Mouse (Mus musculus): ENCODE results near the gene Plxnc1.

Plxnc1 gene

DNA sequence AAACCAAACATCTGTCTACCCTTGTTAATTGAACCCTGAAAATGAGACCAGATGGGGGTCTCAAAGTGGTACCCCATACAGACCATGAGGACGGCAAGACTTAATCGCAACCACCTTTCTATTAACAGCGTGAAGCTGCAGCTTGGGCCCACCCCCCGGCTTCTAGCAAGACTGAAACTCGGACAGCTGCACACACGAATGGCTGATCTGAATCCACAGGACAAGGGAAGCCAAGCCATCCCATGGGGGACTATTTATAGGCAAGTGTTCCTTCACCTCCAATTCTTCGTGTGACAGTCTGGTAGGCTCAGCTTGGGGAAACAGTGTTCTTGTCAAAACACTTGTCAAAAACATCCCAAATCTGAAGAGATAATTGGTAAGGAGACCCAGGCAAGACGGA lies 24.1 kb downstream of the Plxnc1 start:
- no peak for DNase-seq (ENCODE audit: low read depth)

DNA sequence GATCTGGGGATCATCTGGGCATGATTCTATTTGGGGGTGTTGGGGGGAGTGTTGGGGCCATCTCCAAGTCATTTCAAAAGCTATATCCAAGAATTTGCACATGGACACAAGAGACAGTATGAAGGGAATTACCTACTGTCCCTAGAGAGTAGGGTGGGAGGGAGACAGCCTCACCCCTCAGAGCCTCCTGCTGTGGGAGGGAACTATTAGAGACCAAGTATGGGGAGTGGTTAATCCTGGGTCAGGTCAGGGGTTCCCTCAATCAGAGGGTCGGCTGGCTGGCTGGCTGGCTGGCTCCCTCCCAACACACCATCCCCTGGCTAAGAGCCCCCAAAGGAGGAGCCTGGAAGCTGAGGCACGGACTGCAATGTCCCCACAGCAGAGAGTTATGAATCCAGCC lies 24.7 kb downstream of the Plxnc1 start:
- no peak for DNase-seq (ENCODE audit: low read depth)

DNA sequence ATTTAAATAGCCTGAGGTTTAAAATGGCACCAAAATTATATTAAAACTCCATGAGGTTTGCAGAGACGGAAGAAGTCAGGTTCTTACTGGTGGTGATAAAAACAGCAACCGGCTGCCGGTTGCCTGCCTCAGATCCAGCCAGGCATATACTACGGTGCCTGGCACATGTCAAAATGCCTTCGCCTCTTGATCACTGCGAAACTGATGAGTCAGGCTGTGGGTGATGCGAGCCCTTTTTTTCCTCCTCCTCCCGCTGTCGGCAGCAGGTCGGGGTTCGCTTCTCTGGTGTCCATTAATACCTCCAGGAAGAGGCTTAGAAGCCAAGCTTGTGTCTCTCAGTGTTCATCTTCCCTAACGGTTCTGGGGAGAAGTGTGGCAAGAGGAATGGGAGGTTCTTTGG lies 25.1 kb downstream of the Plxnc1 start:
- DNase-seq (ENCODE audit: low read depth): no peak

DNA sequence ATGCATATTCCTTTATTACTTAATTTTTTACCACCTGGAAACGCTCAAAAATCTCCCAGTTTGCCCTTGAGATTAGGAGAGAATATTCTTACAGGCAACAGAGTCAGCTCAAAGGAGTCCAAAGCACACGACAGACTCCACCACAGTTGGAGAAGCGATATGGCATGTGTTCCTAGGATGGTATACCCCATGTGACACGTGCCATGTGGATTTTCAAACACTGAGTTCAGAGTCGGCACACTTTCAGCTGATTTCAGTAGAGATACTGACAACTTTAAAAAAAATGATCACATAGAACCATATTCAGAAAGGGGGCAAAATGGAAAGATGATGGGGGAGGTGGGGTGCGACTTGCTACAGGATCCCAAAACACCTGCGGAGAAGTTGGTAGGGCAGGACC lies 26.0 kb downstream of the Plxnc1 start:
- DNase-seq (ENCODE audit: low read depth): no peak

DNA sequence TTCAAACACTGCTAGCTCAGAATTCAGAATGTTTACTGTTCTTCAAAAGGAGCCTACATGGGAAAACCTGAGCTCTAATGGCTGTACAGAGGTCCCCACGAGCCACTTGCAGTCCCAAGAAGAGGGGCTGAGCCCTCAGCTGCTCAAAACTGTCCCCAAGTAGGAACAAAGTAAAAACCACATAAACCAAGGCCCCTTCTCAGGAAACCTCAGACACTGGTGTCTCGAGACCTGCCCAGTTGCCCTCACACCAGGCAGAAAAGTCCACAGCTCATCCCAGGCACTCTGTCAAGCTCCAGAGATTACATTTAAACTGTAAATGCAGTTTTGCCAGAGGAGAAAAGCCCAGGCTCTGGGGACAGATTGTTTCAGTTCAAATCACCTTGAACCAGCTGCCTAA lies 26.6 kb downstream of the Plxnc1 start:
- no peak for DNase-seq (ENCODE audit: low read depth)

DNA sequence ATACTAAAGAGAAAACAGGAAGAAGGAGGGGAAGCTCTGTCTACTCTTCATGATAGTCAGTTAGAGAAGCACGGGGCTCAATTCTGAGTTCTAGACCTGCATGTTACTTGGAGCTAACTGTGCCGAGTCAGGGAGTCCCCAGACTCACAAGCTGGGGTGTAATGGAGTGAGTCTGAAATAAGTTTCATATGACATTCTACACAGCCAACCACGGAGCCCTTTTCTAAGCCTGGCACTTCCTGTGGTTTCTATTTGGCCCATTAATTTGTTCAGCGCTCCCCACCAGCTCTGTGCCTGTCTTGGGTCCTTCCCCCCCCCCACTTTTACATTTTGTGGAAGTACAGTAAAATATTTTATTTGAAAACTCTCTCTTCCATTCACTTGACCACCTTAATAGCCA lies 27.3 kb downstream of the Plxnc1 start:
- no peak for DNase-seq (ENCODE audit: low read depth)

DNA sequence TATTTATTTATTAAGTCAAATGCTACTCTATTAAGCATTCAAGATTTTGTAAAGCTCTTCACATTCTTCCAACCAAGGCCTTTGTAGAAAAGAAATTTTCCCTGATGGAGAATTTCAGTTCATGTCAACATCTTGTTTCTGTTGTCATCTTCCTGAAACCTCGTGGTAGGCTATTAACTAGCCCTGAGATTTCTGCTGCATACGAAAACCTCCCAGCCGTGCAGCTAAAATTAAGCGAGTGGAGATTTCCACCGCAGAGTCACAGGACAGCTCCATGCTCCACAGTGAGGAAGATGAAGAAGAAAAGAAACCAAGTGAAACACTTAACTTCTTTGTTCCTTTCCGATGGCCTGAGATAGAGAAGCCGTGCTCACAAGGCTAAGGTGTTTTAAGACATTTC lies 28.0 kb downstream of the Plxnc1 start:
- no peak for DNase-seq (ENCODE audit: low read depth)

DNA sequence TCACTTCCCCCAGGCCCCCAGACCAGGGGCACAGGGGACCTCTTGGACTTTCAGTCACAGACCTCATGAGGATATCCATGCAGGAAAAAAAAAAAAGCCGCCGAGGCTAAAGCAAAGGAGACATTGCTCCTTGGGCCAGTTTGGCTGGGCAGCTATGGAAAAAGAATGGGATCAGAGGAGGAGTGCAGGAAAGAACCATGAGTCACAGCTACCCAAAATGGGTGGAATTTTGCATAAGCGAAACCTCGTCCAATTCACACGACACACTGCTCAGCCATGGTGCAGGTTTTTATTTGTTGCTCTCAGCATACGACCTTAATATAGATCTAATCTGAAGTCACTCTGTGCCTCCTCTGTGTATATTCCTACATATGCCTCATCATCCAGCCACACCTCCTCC lies 28.9 kb downstream of the Plxnc1 start:
- no peak for DNase-seq (ENCODE audit: low read depth)

DNA sequence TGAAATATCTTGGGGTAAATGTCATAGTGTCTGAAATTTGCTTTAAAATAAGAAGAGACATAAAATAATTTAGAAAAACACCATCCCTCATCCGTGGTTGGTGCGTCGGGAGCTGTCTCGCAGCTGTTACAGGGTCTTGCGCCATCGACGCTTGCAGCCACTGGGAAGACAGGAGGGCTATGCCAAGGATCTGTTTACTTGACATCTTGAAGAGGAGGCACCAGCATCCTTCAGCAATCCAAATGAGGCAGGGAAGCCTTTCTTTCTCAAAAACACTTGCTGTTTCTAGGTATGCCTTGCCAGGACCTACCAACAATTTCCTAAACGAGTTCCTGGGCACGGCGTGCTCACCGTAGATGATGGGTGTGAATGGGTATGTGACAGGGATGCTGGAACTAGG lies 30.6 kb downstream of the Plxnc1 start:
- DNase-seq (ENCODE audit: low read depth): no peak

DNA sequence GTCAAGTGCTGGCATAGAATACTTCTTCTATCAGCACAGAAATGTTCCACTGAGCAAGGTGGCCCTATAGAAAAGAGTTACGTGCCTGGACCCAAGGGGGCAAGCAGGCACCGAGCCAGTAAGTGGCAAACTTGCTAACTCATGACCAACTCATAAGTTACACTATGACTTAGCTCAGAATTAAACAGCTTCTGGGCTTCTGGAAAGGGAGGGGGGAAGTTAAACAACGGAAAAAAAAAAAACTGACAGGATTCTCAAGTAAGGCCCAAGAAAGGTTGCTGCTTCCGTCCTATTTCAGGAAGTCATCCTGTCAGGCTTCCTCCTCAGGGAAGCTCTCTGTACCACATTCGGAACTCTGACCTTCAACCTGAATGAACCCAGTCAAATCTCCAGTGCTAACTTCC lies 31.3 kb downstream of the Plxnc1 start:
- no peak for DNase-seq (ENCODE audit: low read depth)

DNA sequence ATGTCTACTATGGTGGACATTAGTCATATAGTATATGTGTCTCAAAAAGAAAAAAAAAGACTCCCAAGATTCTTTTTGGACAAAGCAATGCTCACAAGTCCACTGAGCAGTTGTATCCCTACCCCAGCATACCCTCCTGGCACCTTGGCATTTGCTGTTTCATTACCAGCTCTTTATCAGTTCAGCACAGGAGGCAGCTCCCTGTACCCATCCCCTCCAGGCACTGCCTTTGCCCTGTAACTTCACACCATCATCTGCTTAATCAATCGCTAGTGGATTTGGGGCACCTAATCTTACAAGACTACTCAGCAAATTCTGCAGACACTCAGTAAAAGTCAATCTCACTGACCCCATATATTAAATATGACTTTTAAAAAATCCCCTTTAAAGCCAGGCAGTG lies 32.1 kb downstream of the Plxnc1 start:
- no peak for DNase-seq (ENCODE audit: low read depth)

DNA sequence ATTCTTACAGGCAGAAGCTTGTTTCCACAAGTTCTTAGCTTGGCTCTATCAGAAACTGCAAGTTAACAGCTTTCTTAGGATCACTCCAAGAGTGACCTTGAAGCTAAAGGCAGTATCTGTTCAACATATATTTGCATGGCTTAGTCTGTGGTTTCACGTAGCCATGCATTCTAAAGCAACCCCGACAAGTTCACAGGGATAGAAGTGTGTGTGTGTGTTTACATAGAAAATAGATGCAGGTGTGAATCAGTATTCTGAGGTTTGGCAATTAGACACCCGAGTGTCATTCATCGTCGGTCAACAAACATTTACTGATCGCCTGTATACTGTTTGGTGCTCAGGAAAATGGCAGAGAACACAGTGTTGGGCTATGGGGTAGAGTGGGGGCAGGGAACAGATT lies 33.5 kb downstream of the Plxnc1 start:
- no peak for DNase-seq (ENCODE audit: low read depth)

DNA sequence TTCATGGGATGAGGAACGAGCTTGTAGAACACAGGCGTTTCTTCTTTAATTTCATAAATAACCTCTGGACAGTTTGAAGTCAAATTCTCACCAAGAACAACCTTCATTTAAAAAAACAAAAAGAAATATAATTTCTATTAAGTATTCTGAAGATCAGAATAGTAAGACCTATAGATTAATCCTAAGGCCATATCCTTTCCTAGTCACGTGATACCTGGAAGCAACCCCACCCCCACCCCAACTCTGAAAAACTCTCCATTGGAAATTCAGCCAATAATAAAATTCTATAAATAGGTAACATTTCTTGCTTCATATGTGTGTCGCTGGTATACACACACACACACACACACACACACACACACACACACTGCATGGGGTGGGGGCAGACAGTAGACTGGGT lies 34.1 kb downstream of the Plxnc1 start:
- DNase-seq (ENCODE audit: low read depth): no peak

DNA sequence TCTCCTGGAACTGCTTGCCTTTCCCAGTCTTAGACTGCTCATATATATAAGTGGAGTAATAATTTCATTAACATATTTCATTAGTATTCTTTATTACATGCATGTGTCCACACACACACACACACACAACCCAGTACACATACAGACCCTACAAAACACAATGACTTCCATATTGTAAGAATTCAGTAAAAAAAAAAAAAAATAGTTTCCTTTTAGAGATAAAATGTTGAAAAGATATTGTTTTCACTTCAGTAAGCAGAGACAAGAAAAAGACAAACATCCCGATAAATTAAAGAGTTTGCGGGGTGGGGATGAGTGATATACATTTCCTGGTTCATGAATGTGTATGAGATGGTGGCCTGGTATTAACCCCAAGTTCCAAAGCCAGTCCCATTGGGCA lies 34.8 kb downstream of the Plxnc1 start:
- no peak for DNase-seq (ENCODE audit: low read depth)

DNA sequence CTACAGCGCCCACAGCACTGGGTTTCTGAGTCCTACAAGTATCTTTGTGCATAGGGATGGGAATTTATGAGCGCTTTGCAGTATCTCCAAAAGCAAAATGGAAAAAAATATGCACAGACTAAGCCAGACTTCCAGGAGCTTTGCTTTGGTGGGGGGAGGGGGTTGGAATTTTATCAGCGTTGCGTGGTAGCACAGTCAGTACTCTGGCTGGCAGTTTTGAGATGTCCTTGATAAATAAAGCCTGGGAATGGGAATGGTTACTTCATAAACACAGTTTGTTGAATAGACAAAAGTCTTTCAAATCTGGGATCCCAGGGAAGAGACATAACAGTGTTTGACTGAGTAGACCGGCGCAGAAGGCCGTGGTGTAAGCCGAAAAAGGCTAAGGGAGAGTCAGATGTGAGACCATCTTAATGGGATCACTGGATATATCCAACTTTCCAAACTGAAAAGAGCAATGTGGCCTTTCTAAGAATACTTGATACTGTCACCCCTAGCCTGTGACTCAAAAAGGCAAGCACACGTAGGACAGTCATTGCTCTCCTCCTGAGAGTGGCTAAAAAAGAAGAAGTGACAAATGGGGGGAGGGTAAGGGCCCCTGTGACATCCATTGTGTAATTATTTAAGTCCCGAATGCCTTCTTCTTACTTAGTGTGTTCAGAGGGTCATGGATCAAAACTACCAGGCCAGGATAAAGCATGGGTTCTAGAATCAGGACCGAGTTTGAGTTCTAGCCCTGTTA lies 35.5 kb downstream of the Plxnc1 start:
- peak; percentile 51 for DNase-seq (ENCODE audit: low read depth)

DNA sequence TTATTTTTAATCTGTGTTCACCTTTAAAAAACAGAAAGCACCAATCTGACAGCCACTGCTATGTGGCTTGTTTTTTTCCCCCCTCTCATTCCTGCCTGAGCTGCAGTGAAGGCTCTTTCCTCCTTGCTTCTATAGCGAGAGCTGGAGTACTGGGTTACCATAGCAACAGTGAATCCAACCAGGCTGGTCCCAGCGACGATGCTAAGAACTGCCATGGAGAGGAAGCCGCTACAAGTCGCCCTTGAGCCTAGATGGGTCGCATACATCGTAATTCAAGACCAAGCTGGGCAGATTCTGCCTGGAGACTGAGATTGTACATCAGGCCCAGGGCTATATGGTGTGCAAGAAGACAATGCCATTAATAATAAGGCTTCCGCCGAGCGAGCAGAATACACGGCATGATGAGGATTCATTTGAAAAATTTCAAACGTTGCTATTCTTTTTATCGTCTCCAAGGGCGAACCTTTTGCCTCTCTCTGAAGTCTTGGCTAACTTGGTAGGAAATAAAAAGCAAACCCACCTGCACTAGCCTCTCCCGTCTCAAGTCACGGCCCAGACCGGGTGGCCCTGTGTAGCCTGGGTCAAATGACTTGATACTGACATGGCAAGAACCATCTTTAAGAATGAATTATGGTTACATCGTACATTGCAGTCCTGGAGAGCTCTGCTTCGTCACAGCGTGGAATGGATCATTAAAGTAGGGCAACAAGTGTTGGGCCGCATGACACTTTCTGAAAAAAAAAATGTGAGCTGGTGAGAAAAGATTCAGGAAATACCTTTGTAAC lies 38.8 kb downstream of the Plxnc1 start:
- no peak for DNase-seq (ENCODE audit: low read depth)

DNA sequence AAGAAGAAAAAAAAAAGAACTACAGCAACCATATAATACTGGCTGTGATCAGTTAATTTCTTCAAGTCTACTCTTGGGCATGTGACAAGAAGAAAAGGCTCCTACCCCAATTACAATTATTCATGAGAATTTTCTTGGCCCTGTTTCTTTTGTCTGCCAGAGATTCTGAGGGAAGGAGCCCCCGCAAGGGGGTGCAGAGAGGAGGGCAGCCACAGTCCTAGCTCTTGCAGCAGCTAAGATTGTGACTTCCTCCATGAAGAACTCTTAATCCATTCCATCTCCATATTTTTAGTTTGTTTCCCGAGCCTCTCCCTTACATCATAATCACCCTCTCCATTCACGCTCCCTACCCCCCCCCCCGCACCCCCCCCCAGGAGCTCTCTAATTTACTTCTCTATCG lies 39.4 kb downstream of the Plxnc1 start:
- no peak for DNase-seq (ENCODE audit: low read depth)

DNA sequence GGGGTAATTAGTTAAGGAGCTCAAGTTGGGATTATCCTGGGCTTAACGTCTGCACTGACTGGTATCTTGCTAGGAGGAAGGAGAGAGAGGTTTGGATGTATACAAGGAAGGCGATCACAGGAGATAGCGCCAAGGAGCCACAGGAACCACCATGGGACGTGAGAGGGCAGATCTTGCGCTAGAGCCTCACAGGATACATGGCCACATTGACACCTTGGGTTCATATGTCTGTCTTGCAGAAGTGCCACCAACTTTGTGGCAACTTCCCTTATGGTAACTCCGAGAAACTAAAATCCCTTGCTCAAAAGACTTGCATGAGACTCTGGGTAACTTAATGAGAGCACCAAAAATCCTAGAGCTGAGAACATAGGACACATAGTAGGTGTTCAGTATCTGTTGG lies 47.7 kb downstream of the Plxnc1 start:
- DNase-seq (ENCODE audit: low read depth): no peak

DNA sequence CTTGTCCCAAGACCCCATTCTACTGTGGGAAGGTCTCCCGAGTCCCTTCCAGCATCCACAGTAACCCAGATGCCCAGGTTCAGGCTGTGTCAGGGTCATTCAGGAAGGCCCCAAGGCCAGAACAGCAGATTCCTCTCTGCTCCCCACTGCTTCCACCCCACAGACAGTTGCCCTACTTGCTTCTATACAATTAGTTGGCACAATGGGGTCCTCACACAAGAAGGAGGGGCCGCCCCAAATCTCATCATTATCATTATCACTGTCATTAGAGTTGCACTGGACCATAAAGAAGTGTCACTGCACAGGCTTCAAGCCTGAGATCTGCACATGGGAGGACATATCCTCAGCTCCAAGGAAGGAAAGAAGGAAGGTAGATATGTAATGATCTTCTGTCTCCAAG lies 48.3 kb downstream of the Plxnc1 start:
- DNase-seq (ENCODE audit: low read depth): no peak

DNA sequence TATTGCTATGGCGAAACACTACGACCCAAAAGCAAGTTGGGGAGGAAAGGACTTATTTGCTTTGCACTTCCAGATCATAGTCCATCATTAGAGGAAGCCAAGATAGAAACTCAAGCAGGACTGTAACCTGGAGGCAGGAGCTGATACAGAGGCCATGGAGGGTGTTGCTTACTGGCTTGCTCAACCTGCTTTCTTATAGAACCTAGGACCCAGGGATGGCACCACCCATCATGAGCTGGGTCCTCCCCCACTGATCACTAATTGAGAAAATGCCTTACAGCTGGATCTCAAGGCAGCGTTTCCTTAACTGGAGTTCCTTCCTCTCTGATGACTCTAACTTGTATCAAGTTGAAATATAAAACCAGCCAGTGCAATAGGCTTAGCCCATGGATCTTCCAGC lies 48.8 kb downstream of the Plxnc1 start:
- DNase-seq (ENCODE audit: low read depth): no peak

DNA sequence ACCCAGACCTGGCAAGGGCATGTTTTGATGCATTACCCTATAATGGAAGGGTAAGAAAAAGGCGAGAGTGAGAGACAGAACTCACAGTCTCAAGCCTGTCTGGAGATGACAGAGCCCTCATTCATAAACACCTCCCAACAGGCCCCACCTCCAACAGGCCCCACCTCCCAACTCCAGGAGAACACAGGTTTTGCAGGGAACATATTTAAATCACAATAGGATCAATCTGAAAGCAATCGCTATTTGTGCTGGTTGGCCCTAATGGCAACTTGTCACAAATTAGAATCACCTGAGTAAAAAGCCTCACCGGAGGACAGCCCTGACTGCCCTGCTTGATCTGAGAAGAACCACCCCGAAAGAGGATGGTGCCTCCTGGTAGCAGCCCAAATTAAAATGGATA lies 54.9 kb downstream of the Plxnc1 start:
- no peak for DNase-seq (ENCODE audit: low read depth)

DNA sequence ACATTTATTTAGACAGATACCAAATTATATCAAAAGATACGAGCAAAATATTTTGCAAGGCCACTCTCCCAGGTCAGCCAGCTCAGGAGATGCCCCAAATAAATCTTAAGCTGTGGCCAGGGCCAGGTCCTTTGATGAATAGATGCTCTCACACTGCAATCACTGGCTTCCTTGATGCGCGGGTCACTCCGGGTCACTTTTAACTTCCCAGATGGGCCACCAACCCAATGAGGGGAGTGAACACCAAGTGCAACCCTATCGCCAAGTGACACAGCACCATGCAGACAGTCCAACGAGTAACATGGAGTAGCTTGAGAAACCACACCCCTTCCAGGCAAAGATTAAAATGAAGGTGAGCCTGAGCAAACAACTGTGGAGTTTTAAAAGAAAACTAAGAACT lies 61.4 kb downstream of the Plxnc1 start:
- DNase-seq (ENCODE audit: low read depth): no peak

DNA sequence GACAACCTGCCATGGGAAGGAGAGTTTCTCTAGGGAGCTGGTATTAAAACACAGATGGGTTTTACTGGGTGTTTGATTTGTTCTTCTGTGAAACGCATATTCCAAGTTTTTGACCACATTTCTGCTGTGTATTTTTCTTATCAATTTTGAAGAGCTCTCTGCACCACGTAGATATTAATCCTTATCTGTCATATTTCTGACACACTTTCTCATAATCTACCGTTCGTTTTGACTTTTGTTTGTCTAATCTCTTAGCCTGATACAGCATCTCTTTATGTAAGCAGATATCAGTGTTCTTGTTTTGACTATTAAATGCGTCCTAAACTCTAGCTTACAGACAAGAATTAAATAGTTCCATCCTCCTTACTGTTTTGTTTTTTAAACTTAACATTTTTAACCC lies 73.1 kb downstream of the Plxnc1 start:
- no peak for DNase-seq (ENCODE audit: low read depth)

DNA sequence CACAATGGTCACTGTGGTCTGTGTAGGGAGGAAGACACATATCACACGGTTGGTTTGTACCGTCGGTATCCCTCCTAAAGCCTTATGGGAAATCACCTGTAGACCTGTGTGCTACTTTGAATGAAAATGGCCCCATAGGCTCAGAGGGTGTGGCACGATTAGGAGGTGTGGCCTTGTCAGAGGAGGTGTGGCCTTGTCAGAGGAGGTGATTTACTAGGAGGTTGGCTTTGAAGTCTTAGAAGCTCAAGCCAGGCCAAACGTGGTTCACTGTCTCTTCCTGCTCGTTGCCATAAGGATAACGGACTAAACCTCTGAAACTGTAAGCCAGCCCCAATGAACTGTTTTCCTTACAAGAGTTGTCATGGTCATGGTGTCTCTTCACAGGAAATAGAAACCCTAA lies 73.5 kb downstream of the Plxnc1 start:
- DNase-seq (ENCODE audit: low read depth): no peak

All from c-Kit-positive CD71-negative TER-119-negative erythroid progenitor cells, embryonic 14.5 days (primary cell).